Mouse (Mus musculus): ENCODE data around the gene Tbx2. TPM values are rescaled to one million over a fixed set of nuclear protein-coding genes. Genes with fewer than 3 reads are reported as not detected.

Gene Tbx2
- total RNA-seq (2021), result 1 to 10 TPM; 6.2 to 7.1 TPM

- intact Hi-C loops (cut with DNase I), result no loop called here
Measured at GRCm38 (mm10) chr11:85832231-85832924, at the start of gene Tbx2. Gene Tbx2, plus strand, starts transcription at chr11:85832551.

GRCm38 (mm10) chr11:85786113-85786718 lies 46.1 kb upstream of the Tbx2 start:
- intact Hi-C loops (cut with DNase I), result no loop called here
- DNase-seq (ENCODE audit: low spot score), result no peak

More at GRCm38 (mm10) chr11:85832231-85832924, at the start of gene Tbx2:
- peak; percentile 82 for DNase-seq (ENCODE audit: low spot score)

GRCm38 (mm10) chr11:85789750-85790149 lies 42.6 kb upstream of the Tbx2 start:
- intact Hi-C loops (cut with DNase I), result no loop called here
- no peak for DNase-seq (ENCODE audit: low spot score)

- no peak for DNase-seq (ENCODE audit: low spot score)
- intact Hi-C loops (cut with DNase I), result no loop called here
Measured at GRCm38 (mm10) chr11:85790267-85790666, 42.1 kb upstream of the Tbx2 start.

GRCm38 (mm10) chr11:85791212-85791611 lies 41.1 kb upstream of the Tbx2 start:
- intact Hi-C loops (cut with DNase I), result no loop called here
- DNase-seq (ENCODE audit: low spot score), result no peak

GRCm38 (mm10) chr11:85792534-85793215 lies 39.7 kb upstream of the Tbx2 start:
- no peak for DNase-seq (ENCODE audit: low spot score)
- intact Hi-C loops (cut with DNase I), result no loop called here

GRCm38 (mm10) chr11:85799456-85799855 lies 32.9 kb upstream of the Tbx2 start:
- no peak for DNase-seq (ENCODE audit: low spot score)
- intact Hi-C loops (cut with DNase I), result no loop called here

- DNase-seq (ENCODE audit: low spot score), result no peak
- intact Hi-C loops (cut with DNase I), result no loop called here
Measured at GRCm38 (mm10) chr11:85799856-85800255, 32.5 kb upstream of the Tbx2 start.

- no peak for DNase-seq (ENCODE audit: low spot score)
Measured at GRCm38 (mm10) chr11:85800380-85800779, 32.0 kb upstream of the Tbx2 start.

GRCm38 (mm10) chr11:85804048-85804447 lies 28.3 kb upstream of the Tbx2 start:
- intact Hi-C loops (cut with DNase I), result no loop called here
- no peak for DNase-seq (ENCODE audit: low spot score)

More at GRCm38 (mm10) chr11:85800380-85800779, 32.0 kb upstream of the Tbx2 start:
- intact Hi-C loops (cut with DNase I), result no loop called here

GRCm38 (mm10) chr11:85805779-85806178 lies 26.6 kb upstream of the Tbx2 start:
- intact Hi-C loops (cut with DNase I), result no loop called here
- no peak for DNase-seq (ENCODE audit: low spot score)

GRCm38 (mm10) chr11:85807353-85807752 lies 25.0 kb upstream of the Tbx2 start:
- DNase-seq (ENCODE audit: low spot score), result no peak
- intact Hi-C loops (cut with DNase I), result no loop called here

- intact Hi-C loops (cut with DNase I), result no loop called here
- DNase-seq (ENCODE audit: low spot score), result no peak
Measured at GRCm38 (mm10) chr11:85811229-85811628, 21.1 kb upstream of the Tbx2 start.

- intact Hi-C loops (cut with DNase I), result no loop called here
- no peak for DNase-seq (ENCODE audit: low spot score)
Measured at GRCm38 (mm10) chr11:85811676-85812075, 20.7 kb upstream of the Tbx2 start.

GRCm38 (mm10) chr11:85812201-85812966 lies 20.0 kb upstream of the Tbx2 start:
- no peak for DNase-seq (ENCODE audit: low spot score)
- intact Hi-C loops (cut with DNase I), result no loop called here

GRCm38 (mm10) chr11:85814678-85815077 lies 17.7 kb upstream of the Tbx2 start:
- DNase-seq (ENCODE audit: low spot score), result no peak
- intact Hi-C loops (cut with DNase I), result no loop called here

GRCm38 (mm10) chr11:85816471-85816870 lies 15.9 kb upstream of the Tbx2 start:
- no peak for DNase-seq (ENCODE audit: low spot score)
- intact Hi-C loops (cut with DNase I), result no loop called here

GRCm38 (mm10) chr11:85818401-85818800 lies 13.9 kb upstream of the Tbx2 start:
- no peak for DNase-seq (ENCODE audit: low spot score)
- intact Hi-C loops (cut with DNase I), result no loop called here

- DNase-seq (ENCODE audit: low spot score), result no peak
- intact Hi-C loops (cut with DNase I), result loop anchor here (5.0 kb wide), 2 partner anchors 59 to 104 kb away; no protein-coding TSS in a partner anchor
Measured at GRCm38 (mm10) chr11:85820959-85821358, 11.4 kb upstream of the Tbx2 start.

GRCm38 (mm10) chr11:85821659-85822058 lies 10.7 kb upstream of the Tbx2 start:
- intact Hi-C loops (cut with DNase I), result loop anchor here (2.0 to 5.0 kb wide), 3 partner anchors 59 to 355 kb away; no protein-coding TSS in a partner anchor
- no peak for DNase-seq (ENCODE audit: low spot score)

All from heart, postnatal 25 days (tissue).